Mouse (Mus musculus): ENCODE measurements at regions not wholly inside any gene's neighbourhood (a gene's known extent, or its start where the extent isn't known, plus 50 kb on each side); places are given as distances from the start of the nearest gene placed in this dataset.

DNA sequence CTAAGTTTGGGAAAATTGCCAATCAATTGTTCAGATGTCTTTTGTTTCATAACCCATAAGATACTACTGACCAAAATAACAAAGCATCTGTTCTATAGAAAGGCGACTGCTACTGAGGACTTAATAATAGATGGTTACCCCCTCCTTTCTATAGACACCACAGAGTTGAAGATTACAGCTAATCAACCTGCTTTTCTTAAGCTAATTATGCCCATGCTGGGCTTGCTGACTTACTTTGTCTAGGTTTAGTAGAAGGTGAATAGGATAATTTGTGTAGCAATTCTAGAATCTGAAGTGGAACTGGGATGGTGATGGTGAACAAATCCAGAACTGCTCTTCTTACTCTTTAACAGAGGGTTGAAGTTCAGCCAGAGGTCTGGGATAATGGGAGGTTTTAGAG, 53.8 kb upstream of the Tbx18 start:
- DNase-seq = no peak

DNA sequence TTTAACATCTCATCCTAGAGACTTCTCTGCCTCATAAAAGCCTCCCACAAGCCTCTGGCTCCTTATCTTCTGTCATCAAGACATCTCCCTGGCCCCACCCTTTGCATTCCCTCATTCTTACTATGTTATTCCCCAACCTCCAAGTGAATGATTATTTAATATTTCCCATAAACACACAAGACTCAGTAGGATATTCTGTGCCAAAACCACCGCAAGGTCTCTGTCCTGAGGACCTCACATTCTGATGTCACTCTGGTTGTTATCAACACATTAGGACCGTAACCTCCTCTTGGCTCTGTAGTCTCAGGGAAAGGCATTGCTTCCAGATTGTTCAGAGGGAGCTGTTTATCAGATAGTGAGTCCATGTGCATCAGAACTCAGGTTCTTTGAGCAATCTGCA, 80.7 kb upstream of the Tbx18 start:
- no peak for DNase-seq

DNA sequence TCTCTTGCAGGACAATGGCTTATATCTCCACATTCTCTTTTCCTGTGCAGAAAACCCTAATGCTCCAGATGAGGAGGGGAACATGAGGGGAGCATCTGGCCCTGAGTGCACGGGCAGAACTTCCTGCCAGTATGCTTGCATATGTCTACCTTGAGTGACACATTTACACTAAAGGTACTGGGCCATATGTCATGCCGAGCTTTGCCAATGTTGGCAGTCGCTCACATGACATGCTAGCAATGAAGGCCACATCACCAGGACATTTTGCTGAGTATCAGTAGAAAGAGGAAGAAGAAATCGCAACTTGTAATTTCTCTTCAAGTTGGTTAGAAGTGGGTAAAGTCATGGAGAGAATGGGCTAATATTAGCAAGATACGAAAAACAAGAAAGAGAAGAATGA, 91.2 kb upstream of the Tbx18 start:
- DNase-seq = no peak

DNA sequence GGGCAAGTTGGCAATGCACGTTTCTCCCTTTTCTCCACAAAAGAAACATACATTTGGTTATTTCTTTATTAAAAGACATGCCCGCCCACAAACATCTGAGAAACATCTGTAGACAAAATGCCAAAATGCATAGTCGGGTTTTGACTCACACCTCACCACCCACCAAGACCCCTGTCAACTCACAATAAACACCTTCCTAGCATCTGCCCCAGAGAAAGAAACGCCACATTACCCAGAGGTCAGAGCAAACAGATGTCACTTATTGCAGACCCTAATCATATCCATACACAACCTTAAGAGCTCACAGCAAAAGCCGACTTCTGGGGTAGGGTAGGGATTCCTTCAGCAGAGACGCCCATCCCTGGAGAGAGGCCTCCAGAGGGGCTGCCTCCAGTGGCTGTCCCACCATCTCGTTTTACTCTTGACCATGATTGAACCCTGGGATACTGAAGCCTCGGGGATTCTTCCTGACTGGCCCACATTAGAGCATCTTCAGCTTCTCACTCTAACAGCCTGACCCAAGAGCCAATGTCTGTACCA, 93.7 kb upstream of the Tbx18 start:
- no peak for DNase-seq

DNA sequence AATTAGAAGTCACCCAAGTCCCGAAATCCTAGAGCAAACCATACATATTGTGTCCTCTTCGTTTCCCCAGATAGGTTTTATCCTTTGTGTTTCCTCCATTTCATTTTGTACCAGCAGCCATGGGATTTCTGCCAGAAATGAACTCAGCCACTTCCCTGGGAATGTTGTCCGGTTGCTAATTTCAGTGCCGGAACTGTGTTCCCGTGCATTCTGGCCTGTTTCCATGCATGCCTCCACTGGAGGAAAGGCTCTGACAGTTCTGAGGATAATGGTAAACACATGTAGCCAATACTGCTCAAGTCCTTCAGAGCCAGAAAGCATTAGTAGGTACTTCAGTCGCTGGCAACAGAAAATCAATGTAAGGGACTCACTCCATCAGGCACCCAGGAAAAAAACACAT, 112.8 kb upstream of the Tbx18 start:
- peak; percentile 3 to 8 for DNase-seq

DNA sequence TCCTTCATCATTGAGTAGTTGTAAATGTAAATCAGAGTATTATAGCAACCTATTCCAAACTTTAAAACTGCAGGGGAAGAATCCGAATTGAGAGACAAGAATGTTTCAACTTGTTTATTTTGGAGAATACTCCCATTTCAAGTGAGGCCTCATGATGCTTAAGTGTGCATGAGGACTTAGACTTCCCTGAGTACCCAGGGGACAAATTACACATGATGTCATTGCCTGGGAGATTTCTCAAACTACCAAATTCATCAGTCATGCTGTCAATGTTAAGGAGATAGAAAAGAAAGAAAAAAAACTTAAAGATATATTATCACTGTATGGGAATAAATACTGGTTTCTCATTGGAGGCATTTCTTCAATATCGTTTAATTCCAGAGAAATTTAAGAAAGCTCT, 113.4 kb upstream of the Tbx18 start:
- DNase-seq = no peak

DNA sequence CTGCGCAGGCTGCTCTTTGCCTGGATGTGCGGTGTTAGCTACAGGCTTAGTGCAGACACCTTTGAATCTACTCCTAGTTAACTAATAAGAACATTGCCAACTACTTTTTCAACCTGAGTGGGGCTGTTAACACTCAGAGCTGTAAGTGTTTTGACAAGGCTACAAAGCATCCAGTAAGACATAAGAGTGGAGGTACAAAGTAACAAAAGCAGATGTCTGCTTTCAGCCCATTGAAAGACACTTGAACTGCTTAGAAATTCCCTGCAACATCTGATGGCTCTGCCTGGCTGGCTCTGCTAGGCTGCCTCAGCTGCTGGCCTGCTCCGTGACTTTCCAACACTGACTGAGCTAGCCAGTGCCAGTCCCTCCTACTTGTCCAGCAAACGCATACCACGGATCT, 117.8 kb upstream of the Tbx18 start:
- DNase-seq = no peak

DNA sequence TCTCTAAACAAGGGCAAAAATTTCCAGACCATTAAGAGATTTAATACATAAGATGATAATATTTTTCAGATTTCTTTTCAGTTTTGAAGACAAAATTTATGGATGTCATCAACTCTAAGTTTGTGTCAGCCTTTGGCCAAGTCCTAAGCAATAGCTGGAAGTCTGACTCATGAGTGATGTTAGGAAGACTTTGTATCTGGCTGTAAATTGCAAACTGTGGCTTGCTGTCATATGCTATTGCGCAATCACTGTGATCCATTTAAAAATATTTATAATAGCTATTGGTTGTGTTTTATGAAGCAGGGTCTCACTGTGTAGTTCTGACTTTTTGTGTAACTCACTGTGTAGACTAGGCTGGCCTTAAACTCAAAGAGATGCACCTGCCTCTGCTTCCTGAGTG, 119.1 kb upstream of the Tbx18 start:
- DNase-seq = no peak

DNA sequence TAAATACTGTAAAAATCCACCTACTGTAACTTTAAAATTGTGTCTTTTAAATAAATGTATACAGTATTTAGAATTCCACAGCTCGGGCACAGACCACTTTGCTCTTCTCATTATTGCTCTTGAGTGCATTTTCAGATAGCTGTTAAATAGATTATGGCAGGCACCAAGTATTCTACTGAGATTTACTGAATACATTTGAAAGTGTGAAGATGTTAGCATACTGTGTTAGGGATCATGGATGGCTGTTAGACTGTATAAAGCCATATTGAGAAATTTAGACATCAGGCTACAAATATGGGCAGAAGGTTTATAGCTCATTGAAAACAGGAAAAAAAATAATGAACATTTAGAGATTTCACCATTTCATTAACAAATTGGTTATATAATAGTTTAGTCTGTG, 130.5 kb upstream of the Tbx18 start:
- DNase-seq = no peak

DNA sequence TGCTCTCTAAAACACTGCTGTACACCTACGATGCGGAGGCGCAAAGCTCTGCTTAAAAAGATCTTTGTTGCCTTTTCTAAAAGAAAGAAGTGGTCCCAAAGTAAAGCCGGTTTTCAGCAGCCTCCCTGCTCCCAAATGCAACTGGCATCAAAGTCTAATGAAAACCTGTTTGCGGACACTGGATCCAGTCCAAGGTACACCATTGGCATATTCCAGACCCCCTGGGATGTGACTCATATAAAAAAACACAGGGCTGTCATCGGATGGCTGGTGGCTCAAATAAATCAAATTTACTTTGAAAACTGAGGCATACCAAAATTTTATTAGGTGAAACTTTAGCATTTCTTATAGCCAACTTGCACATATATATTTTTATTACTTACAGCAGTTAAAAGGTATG, 134.2 kb upstream of the Tbx18 start:
- no peak for DNase-seq

DNA sequence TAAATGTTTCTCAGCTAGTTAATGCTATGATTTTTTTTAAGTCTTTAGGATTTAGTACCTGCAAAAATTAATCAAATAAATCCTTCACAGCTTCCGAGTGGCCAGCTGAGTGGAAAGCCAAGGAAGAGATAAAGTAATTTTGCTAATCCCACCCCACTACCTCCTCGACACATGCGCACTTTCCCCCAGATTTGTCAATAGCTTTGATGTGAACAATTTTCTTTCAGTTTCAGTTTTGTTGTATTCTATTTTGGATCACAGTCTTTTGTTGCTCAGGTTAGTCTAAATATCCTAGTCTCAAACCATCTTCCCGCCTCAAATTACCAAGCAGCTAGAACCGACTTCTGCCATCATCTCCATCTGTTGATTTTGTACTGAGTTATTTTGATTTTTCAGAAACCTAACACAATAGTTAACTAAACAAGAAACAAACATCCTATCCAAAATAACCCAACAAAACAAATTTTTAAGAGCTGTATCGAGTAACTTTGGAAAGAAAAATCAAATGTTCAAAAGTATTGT, 141.4 kb upstream of the Tbx18 start:
- no peak for DNase-seq

DNA sequence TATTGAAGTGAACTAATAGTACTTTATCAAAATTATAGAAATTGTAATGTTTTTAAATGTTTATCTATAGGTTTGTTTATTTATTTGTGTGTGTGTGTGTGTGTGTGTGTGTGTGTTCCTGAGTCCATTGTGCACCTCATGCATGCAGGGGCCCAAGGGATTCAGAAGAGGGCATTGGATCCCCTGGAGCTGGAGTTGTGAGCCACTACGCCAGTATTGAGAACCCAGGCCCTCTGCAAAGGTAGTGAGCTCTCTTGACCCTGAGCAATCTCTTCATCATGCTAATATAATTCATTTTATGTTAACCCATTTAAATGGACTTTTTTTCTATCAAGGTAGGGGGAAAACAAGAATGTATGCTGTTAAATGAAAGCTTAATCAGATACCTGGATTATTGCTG, 151.5 kb upstream of the Tbx18 start:
- DNase-seq = no peak

DNA sequence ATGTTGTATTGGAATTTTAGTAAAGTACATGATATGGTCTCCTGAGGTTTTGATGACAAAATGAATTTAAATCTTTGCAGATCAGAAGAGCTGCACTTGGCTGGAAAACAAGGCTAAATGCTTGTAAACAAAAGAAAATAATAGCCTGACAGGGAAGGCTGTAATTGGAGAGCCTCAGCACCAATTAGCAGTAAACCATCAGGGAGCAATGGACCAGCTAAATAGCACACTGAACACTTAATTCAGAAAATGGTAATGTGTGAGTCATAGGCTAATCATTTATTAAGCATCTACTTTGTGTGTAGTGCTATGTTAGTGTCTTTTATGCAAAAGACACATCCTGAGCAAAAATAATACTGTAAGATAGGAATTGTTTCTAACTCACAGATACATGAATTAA, 152.0 kb upstream of the Tbx18 start:
- DNase-seq = no peak

DNA sequence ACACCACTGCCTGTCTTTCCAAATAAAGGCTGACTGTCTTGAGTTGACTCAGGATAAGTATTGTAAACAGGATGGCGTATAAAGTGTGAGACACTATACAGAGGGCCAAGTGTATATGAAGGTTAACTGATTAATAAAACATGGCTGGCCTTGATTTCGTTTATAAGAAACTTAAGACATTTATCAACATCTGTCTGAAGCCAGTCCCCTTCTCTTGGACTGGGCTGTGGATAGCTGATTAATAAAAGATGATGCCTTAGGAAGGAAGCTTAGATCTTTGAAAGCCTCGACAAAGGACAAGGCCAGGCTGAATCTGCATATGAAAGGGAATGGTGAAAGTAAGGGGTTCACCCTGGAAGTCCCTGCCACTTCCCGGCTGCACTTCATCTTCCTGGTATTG, 163.0 kb upstream of the Tbx18 start:
- DNase-seq = no peak

DNA sequence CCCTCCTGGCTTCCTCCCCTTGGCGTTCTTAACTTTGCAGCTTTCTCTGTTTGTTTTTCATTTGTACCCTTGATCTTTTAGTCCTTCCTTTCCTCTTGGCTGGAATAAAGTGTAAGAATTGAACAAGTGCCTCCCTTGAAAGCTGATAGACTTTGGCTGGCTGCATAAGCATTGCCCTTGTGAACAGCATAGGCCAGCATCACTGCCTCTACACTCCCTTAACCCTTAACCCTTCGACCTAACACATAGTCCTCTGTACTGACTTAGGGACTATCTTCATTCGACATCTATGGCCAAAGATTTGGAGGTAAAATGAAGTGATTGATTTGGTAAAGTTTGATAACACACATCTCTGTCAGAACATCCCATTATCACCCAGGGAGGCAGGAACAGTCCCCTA, 163.5 kb upstream of the Tbx18 start:
- no peak for DNase-seq

DNA sequence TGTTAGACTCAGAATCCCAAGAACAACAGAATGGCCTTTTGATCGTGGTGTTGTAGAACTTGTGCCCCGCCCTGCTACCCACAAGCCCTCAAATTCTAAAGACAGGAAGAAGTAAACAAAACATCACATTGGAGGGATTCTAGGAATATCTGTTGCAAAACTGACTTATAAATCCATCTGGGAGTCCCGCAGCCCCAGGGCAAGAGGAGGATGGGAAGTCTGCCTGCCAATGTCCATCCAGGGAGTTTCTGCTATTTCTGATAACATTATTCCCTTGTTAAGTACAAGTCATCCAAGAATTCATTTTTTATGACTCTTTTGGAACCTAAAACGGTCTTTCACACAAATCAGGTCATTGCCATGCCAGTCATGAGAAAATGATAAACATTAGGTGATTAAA, 164.5 kb upstream of the Tbx18 start:
- no peak for DNase-seq

DNA sequence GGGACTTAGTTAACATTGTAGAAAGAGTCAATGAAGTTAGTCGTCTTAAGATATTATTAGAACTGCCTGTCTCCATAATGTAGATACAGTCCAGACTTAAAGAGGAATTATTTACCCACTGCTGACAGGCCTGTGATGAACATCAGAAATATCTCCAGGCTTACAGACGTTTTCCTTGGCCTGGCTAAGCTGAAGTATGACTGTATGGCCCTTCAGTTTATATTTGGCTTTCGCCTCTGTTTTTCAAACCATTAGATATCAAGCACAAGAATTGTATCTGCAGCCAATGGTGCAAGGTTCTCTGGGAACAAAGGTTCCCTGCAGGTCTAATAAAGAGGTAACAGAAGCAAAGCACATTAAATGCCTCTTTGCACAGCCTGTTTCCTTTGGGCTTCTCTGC, 166.3 kb upstream of the Tbx18 start:
- no peak for DNase-seq

DNA sequence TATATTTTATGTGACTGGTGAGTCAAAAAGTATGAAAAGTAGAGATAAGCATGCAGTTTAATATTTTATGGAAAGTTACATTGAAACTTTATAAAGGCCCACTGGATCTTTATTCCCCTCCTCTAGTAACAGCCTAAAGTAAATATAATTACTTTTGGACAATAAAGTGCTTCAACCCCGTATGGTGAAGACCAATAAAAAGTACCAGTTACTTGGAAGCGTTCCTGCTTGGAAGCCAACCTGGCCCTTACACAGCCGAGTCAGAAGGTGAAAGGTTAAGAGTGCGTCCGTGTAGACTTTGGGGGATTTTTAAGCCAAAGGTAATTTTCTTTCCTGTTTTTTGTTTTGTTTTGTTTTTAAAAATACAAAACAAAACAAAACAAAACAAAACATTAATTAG, 168.3 kb upstream of the Tbx18 start:
- DNase-seq = no peak

DNA sequence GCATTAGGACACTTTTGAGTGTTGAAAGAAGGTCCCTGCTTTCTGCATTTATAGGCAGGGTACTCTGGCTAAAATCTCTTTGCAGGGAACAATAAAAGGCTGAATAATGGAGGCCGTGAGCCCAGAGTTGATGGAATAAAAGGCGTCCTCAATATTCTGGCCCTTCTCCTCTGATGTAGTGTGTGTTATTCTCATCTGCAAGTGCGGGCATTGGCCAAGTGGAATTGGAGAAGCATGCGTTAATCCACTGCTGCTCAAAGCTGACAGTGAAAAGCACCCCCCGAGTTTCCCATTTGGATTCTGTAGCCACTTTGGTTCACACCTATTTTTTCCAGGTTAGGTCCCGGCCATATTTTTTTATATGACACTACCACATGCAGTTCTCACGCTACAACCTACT, 168.7 kb upstream of the Tbx18 start:
- no peak for DNase-seq

DNA sequence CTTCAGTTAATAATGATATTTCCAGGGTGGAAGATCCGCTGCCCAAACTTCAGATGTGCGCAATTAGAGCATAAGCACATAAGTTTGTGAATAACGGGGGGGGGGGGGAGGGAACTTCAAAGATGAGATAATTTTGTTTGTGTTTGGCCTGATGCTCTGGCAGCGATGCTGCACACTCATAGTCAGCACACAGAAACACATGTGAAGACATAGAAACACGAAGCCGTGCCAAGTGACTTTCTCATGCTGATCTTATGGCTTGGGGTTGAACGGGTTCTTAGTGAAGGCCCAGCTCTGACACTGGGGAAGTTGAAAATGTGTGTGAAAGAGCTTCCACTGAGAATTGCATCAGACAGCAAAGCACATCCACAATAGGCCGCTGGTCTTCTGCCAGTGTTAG, 190.2 kb upstream of the Tbx18 start:
- DNase-seq = no peak

DNA sequence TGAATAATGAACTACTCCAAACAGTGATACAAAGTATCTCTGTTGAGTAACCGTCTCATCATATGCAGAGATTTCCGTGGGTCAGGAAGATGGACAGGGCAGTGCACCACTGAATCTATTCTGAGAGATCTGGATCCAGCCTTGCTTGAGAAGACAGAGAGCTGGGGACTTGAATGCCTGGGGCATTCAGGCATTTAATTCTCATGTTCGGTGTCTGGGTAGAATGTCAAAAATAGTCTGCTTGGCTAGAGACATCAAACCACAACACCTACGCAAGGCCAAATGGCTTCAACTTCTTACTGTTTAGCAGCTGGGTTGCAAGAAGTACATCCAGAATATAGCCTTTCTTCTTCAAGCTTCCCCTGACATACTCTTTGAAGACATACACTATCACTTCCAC, 194.1 kb upstream of the Tbx18 start:
- no peak for DNase-seq

DNA sequence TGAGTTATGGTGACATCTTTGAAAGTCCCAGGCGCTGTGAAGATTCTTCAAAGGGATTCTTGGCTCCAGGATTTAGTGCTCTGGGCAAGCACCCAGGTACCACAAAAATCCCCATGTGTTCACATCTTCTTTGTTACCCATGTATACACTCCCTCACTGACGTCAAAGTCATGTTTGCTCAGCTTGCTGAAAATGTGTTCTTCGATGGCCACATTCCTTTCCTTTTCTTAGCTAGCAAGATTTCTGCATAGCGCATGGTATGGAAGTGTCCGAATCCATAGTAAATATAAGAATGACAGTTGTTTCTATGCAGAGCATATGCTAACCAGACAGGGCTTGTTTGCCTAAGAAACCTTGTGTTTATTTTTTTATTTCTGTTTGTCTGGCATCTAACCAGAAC, 202.2 kb upstream of the Tbx18 start:
- no peak for DNase-seq

DNA sequence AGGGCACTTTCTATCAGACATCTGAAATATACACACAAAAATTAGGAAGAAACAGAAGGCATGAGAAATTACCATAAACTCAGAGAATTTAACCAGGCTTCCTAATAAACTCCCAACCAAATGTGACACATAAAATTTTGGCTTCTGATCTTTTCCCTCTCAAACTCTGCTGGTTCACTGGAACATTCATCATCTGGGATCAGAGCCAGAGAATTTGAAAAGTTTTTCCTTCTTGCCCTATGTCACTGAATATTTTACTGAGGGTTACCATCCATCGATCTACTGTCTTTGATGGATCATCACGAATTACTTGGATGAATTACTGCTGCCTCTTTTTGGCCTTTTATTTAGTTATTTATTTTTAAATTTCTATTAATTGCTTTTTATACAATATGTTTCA, 221.4 kb upstream of the Tbx18 start:
- no peak for DNase-seq

DNA sequence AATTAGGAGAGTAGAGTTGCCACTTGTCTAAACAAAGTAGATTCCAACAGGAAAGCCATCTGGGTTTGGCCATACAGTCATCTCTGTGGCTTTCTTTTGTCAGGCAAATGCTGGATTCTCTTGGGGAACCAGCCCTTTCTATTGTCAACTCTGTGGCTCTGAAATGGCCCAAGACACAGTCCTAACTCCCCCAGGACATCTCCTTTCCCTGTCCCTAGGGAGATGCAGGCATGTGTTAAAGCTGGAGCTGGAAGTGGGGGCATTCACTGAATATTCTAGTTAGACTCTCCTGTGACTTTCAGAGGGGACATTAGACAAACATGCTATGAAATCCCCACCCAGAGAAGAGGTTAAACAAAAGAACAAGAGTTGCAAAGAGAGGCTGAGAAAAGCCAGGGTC, 223.9 kb upstream of the Tbx18 start:
- no peak for DNase-seq

DNA sequence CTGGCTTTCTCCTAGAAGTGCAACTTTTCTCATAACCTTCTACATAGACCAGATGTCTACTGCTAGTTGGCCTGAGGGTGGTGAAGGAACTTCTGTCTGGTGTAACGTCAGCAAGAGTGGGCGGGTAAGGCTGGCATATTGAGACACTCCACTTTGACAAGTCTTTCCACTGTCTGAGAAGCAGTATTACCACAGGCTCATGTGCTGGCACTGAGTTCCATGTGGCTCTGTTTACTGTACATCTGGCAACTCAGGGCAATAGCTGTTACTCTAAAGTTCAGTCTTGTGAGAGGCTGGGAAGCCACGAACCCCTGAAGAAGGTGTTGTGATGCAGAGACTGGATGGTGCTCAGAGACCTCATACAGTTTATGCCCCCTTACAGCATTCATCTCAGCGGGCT, 230.7 kb upstream of the Tbx18 start:
- no peak for DNase-seq

DNA sequence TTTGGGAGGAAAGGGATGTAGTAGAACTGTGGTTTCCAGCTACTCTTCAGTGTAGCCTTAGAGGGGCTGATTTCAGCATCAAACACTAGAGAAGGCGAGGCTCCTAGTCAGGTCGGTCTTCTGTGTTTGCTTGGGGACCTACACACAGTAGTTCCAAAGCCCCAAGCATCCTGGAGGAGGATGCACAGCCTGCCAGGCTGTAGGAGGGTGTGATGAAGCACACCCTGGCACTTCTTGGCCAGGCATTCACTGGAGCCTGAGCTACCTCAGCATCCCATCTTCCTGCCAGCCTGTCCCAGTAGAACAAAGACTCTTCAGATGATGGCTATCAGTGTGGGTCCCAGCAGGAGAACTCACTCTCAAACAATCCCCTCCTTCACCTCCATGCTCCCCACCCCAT, 233.4 kb upstream of the Tbx18 start:
- no peak for DNase-seq
